Mouse (Mus musculus): ENCODE data around the gene Ly6g6d. TPM values are rescaled to one million over a fixed set of nuclear protein-coding genes. Genes with fewer than 3 reads are reported as not detected.

The Ly6g6d gene
- polyA plus RNA-seq, 1 experiment from 2014 or later, result 0.43 TPM

DNA sequence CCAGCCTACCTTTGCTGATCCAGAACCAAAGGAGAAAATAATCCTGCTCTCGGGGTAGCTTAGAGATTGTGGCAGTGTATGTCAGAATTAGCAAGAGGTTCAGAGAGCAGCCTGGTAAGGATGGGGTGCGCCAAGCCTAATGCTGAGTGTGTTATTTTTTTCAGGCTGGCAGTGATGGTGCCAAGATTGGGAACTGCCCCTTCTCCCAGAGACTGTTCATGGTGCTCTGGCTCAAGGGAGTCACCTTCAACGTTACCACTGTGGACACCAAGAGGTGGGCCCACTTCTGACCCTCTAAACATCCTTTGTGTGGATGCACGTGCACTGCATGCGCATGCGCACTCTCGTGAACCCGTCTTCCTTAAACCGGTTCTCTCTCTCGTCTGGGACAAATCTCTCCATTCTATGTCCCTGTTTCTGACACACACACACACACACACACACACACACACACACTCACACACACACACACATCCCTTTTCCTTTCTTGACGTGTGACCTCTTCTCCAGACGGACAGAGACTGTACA lies 25.5 kb downstream of the Ly6g6d start:
- peak overlapping the region; percentile 94 for H3K4me3 ChIP-seq (ENCODE audit: inconsistent target)
- 79% methylated on average over 7 of the region's 12 CpGs for WGBS (ENCODE audit: missing documents)
- peaks cover 45% of the 10 kb centered on the region for H3K36me3 ChIP-seq (ENCODE audit: inconsistent target)
- peak overlapping the region; percentile 98 for H3K27ac ChIP-seq
- H3K79me2 ChIP-seq (ENCODE audit: inconsistent target), result peaks cover 61% of the 10 kb centered on the region

DNA sequence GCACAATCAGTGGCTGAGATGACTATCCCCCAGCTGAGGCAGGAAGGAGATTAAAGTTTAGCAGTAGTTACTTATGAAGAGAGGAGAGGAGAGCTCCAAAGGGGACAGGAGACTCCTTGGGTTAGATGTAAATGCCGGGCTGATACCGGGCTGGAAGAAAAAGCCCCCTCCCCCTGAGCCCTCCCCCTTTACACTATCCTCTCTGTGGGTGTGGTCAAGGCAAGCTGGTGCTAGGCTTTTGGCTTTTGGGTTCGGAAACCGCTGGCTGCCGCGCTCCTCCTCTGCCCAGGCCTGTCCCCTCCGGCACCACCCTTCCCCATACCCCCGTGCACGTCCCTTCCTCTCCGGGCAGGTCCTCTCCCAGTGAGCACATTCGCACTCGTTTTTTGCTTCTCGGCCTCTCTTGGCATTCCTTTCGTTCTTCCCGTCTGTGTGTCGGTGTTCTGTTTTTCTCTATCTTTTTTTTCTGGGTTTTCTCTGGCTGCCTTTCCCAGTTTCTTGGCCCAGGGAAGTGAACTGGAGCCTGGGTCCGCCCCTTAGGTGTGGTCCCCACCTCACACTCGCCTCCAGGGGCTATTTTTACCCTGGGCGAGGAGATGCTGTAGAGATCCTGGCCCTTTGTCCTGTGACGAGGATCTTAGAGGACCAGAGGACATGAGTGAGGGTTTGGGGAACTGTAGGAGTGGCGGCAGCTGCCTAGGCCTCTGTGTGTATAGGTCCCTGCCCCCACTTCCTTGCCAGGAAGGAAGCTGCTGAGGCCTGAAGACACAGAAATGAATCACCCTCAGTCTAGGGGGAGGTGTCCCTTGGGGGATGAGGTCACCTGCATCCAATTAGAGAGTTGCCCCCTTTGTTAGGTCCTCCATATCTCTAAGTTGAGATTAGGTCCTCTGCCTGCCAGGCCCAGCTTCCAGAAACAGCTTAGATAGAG lies 26.4 kb downstream of the Ly6g6d start:
- Histone ChIP-seq H3K4me3 (ENCODE audit: inconsistent target) (peak overlapping the region; percentile 94), H3K27ac (peak overlapping the region; percentile 98), H3K36me3 (ENCODE audit: inconsistent target) (peaks cover 42% of the 10 kb centered on the region), H3K79me2 (ENCODE audit: inconsistent target) (peaks cover 61% of the 10 kb centered on the region)
- under 1% methylated on average over 21 of the region's 21 CpGs for WGBS (ENCODE audit: missing documents)

DNA sequence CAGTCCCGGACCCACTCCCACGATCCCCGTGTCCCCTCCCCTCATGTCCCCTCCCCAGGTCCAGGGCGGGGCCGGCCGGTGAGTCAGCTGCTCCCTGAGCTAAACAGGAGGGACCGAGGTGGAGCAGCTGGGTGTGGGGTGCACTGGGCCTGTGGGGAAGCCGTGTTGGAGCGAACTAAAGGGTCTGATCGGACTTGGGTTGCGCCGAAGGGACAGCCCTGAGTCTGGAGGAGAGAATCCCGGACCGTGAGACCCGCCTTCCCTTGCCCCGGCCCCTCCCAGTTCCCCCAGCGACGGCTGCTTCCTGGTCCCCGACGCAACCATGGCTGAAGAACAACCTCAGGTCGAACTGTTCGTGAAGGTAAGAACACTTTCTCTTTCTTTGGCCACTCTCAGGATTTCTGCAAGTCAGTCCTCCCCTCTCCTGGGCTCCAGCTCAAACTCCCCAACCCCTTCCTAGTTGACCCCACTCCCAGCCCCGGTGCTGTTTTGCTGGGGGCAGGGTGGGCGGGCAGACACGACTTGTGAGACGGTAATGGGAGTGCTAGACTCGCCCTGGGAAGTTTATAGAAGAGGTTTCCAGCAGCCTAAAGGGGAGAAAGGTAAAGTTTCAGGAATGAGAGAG lies 27.6 kb downstream of the Ly6g6d start:
- under 1% methylated on average over 27 of the region's 27 CpGs for WGBS (ENCODE audit: missing documents)
- peaks cover 31% of the 10 kb centered on the region for H3K36me3 ChIP-seq (ENCODE audit: inconsistent target)
- H3K27ac ChIP-seq, result peak overlapping the region; percentile 98

DNA sequence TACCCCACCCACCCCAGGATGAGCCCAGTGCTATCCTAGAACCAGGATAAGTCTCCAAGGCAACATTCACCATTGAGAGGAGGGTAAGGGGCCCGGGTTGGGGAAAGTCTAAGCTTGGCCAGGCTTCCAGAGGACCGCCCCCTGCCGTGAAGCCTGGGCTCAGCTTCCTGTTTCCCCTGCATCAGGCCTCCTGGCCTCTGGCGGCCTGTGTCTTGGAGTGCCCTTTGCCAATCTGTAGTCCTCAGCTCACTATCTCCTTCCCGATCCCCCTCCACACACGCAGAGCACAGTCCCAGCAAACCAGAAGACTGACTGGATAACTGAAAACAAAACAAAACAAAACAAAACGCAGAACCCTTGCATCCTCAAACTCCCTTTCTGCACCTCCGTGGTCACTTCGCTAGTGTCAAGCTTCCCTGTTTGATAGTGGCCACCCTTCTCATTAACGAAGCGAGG lies 28.3 kb downstream of the Ly6g6d start, which contains the start of gene Clic1:
TSS of gene Clic1 (plus strand) at position 406 of the 456 bp plus-strand sequence.
- Histone ChIP-seq H3K79me2 (ENCODE audit: inconsistent target) (peaks cover 48% of the 10 kb centered on the region), H3K27ac (peak within 1 kb of the TSS; percentile 98), H3K4me3 (ENCODE audit: inconsistent target) (peak within 1 kb of the TSS; percentile 94), H3K36me3 (ENCODE audit: inconsistent target) (peaks cover 24% of the 10 kb centered on the region; the same call in 1 of the 2 replicates)
- 0% methylated on average over 10 of the region's 11 CpGs for WGBS (ENCODE audit: missing documents)

More for the DNA sequence above, 27.6 kb downstream of the Ly6g6d start:
- Histone ChIP-seq H3K4me3 (ENCODE audit: inconsistent target) (peak overlapping the region; percentile 94), H3K79me2 (ENCODE audit: inconsistent target) (peaks cover 55% of the 10 kb centered on the region)

DNA sequence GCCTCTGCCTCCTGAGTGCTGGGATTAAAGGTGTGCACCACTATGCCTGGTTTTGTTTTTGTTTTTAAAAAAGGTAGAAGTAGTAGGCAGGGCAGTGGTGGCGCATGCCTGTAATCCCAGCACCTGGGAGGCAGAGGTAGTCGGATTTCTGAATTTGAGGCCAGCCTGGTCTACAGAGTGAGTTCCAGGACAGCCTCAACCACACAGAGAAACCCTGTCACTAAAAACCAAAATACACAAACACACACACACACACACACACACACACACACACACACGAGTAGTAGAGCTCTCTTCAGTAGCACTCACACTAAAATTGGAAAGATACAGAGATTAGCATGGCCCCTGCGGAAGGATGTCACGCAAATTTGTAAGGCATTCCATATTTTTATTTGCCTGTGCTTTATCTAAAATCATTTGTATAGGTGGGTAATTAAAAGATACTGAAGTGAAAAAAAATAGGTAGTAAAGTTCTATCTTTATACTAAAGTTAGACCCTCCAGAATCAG lies 28.9 kb downstream of the Ly6g6d start:
- Histone ChIP-seq H3K36me3 (ENCODE audit: inconsistent target) (peaks cover 18% of the 10 kb centered on the region; the same call in 1 of the 2 replicates), H3K4me3 (ENCODE audit: inconsistent target) (peak overlapping the region; percentile 94; the same call in 1 of the 2 replicates), H3K79me2 (ENCODE audit: inconsistent target) (peaks cover 42% of the 10 kb centered on the region), H3K27ac (peak overlapping the region; percentile 98)
- 18% methylated on average over 5 of the region's 5 CpGs for WGBS (ENCODE audit: missing documents)

DNA sequence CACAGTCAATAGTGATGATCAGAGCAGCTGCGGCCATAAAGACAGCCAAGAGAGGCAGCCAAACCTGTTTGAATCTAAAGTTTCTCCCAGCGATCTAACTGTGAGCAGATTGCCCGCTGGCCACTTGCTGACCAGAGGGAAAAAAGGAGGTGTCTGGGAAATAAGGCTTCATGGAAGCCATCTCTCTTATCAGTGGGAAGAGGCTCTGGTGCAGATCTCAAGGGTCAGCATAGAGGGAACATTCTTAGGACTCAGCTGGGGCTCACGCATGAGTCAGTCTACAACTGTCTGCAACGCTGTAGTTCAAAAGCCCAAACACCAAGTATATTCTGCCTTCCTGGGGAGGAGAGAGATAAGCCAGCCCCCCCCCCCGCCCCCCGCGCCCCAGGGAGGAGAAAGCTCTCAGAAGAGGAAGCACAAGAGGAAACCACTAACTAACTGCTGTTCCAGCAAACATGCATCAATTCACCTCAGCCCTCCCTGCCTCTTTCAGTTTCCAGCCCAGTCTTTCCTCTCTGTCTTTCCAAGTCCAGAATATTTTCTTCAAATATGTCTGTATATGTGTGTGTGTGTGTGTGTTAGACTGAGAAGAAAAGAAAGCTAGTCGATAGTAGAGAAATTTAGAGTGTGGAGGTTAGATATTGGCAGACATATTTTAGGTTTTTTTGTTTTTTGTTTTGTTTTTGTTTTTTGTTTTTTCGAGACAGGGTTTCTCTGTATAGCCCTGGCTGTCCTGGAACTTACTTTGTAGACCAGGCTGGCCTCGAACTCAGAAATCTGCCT lies 29.5 kb downstream of the Ly6g6d start:
- H3K79me2 ChIP-seq (ENCODE audit: inconsistent target), result peaks cover 36% of the 10 kb centered on the region
- WGBS (ENCODE audit: missing documents), result 0% methylated on average over 11 of the region's 11 CpGs
- H3K27ac ChIP-seq, result peak overlapping the region; percentile 98
- peaks cover 12% of the 10 kb centered on the region; the same call in 1 of the 2 replicates for H3K36me3 ChIP-seq (ENCODE audit: inconsistent target)
- H3K4me3 ChIP-seq (ENCODE audit: inconsistent target), result no peak overlapping the region; the same call in 1 of the 2 replicates

DNA sequence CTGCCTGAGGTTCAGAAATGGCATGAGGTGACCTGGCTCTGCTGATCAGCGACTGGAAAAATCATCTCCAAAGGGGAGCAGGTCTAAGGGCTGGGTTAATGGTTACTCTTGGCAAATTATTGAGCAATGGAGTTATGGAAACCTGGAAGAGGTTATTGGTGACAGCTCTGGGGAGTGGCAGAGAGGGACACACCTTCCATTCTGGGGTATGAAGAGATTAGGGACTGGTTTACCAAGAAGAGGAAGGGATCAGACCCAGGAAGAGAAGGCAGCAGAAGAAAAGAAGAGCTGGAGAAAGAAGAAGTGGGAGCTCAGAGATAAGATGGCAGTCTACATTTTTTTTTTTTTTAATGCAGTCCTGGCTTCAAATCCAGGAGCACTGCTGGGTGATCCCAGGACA lies 30.2 kb downstream of the Ly6g6d start:
- Histone ChIP-seq H3K4me3 (ENCODE audit: inconsistent target) (no peak overlapping the region), H3K27ac (peak overlapping the region; percentile 98), H3K36me3 (ENCODE audit: inconsistent target) (peaks cover 5% of the 10 kb centered on the region; the same call in 1 of the 2 replicates), H3K79me2 (ENCODE audit: inconsistent target) (peaks cover 29% of the 10 kb centered on the region)
- WGBS (ENCODE audit: missing documents), result 0% methylated on average over 1 of the region's 1 CpGs

DNA sequence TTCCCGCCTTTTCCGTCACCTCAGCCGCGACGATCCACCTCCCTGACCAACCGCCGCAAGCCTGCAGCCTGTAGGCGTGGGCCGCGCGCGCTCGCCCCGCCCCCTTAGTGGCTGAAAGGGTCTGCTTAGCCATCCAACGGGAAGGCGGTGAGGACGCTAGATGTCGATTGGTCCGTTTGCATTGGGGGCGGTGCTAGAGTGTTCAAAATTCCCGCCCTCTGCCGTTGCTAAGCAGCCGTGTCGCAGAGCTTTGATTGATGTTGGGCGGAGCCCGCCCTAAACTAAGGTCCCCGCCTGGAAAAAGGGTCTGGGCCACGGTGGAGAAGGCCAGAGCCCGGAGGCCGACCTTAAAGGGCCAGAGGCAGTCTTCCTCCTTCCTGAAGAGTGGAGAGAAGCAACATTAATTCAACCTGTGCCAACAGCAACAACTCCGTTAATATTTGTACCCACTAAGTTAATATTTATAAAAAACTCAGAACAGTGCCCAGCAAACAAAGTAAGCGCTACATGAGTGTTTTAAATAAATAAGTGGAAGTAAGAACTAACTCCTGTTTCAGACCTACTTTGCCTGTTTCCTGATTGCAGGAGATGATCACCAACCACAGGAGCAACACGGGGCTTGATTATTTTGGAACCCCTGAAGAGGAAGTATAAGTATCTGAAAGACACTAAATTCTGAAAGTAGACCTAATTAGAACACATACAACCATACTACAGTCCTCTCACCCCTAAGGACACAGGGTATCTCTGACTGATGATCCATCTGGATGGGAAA lies 31.0 kb downstream of the Ly6g6d start, which contains the start of gene Msh5:
TSS of gene Msh5 (minus strand) at position 65 of the 775 bp plus-strand sequence.
- Histone ChIP-seq H3K27ac (peak within 1 kb of the TSS; percentile 98), H3K36me3 (ENCODE audit: inconsistent target) (no peaks in the 10 kb centered on the region), H3K4me3 (ENCODE audit: inconsistent target) (peak within 1 kb of the TSS; percentile 56), H3K79me2 (ENCODE audit: inconsistent target) (peaks cover 21% of the 10 kb centered on the region)
- 0% methylated on average over 33 of the region's 33 CpGs for WGBS (ENCODE audit: missing documents)

DNA sequence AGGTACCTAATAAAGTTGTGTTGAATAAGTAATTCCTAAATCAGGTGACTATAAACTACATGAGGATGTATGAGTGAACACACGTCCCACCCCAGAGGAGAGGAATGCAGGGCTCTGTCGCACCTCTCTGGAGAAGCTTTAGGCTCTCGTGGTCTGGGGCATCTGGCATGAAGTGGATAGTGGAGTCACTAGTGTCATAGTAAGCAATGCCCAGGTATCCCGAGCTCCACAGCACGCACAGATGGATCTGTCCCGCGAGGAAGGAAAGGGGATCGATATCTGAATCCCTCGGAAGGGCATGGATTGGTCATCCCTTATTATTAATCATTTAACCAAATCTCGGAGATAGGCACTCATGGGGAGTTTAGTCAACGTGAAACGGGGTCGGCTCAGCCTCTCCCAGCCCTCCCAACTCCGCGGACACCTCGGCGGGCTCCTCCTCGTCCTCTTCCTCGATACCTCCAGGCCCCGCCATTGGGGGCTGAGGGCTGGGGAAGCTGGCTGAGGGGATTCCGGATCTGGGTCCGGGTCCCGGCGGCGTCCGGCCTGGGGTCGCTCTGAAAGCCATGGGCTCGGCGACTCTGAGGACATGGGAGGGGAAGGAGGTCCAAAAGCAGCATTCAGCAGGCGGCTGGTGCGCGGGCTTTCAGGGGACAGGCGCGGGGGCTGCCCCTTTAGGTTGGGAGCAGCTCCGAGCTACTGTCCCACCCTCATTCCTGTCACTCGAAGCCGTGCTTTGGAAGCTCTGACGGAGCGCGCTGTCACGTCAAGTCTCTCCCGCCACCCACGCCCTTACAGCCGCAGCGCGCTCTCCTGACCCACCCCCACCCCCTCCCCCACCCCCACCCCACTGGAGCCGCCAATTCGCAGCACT lies 31.8 kb downstream of the Ly6g6d start:
- H3K79me2 ChIP-seq (ENCODE audit: inconsistent target), result peaks cover 13% of the 10 kb centered on the region; the same call in 1 of the 2 replicates
- H3K27ac ChIP-seq, result peak overlapping the region; percentile 96
- whole genome bisulfite sequencing (ENCODE audit: missing documents), result 3% methylated on average over 43 of the region's 48 CpGs
- H3K4me3 ChIP-seq (ENCODE audit: inconsistent target), result peak overlapping the region; percentile 56
- H3K36me3 ChIP-seq (ENCODE audit: inconsistent target), result no peaks in the 10 kb centered on the region

DNA sequence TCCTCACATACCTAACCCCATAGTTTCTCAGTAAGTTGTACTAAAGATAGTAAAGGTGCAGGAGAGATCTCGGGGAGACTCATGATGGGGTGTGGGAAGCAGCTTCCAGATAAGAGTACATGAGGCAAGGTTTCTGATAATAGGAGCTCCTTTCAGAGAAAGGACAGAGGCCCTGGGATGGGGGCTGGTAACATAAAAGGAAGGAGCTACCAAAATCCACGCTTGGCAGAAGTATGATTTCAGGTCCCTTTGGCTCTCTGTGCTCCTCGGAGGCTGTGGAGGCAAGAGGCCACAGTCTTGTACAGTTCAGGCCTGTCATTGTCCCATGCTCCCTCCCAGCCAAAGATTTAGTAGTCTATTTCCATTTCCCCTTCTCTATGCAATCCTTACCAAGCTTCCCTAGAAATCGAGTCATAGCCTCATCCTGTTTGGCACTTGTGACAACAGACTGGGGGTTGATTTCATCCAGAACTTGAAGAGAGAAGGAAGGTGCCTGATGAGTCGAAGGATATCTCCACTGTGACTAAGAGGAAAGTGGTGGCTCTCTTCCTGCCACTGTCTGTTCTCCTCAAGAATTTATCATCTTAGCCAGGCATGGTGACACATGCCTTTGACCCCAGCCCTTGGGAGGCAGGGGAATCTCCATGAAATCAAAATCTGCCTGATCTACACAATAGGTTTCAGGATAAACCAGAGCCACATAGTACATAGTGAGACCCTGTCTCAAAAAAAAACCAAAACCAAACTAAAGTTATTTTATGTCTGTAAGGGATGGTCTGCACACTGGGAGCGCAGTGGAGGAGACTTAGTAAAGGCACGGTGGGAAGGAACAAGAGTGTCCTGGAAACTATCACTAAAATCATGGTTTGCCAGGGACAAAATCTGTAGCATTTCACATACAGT lies 32.7 kb downstream of the Ly6g6d start:
- WGBS (ENCODE audit: missing documents), result 49% methylated on average over 7 of the region's 7 CpGs
- Histone ChIP-seq H3K79me2 (ENCODE audit: inconsistent target) (peaks cover 4% of the 10 kb centered on the region; the same call in 1 of the 2 replicates), H3K36me3 (ENCODE audit: inconsistent target) (no peaks in the 10 kb centered on the region), H3K4me3 (ENCODE audit: inconsistent target) (peak overlapping the region; percentile 56), H3K27ac (peak overlapping the region; percentile 96)

DNA sequence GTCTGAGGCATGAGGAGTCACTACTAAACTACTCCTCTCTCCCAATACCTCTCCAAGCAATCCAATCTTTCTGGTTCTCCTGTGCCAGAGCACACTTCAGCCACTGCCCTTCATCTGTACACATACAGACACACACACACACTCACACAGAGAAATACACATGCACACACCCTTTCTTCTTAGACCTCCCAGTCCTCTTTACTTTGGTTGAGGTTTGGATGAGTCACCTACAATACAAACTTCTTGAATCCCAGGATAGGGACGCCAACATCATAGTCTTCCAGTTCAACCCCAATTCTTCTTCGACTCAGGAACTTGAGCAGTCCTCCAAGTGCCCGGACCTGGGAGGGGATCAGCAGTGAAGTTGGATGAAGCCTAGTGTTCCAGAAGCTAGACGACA lies 34.1 kb downstream of the Ly6g6d start:
- WGBS (ENCODE audit: missing documents), result 96% methylated on average over 4 of the region's 4 CpGs
- Histone ChIP-seq H3K27ac (peak overlapping the region; percentile 96), H3K36me3 (ENCODE audit: inconsistent target) (no peaks in the 10 kb centered on the region), H3K79me2 (ENCODE audit: inconsistent target) (no peaks in the 10 kb centered on the region), H3K4me3 (ENCODE audit: inconsistent target) (no peak overlapping the region)
